Mouse (Mus musculus) c-Kit-positive CD71-negative TER-119-negative erythroid progenitor cells, embryonic 14.5 days (primary cell): Measurements from ENCODE around the gene Gpr156.
"Not testable (repeated sequence)": the region's sequence is repeated elsewhere in the genome, so short reads cannot be mapped to it uniquely, and the experiment has no call there.

Experiments
- DNase-seq: peaks from one replicate; pipeline ENCODE4 v3.0.0-alpha.2; 2013; ENCODE audit warnings: low read depth

Gene Gpr156

DNA sequence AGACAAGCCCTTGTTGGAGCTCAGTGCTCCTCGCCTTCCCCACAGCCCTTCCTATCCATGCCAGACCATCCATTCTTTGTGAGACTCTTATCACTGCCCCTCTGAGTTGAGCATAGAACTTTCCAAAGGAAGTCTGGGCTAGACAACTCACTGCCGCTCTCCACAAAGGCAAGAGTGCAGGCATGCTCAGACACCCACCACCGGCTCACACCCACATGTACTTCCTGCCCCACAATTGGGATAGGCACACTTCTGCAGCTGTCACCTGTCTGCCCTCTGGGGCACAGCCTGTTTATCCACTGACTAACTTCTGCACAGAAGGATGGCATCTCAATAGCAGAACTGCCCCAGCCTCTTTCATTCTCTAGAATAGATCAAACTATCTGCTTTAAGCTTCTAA is 86.2 kb downstream of the Gpr156 start:
- no peak for DNase-seq

DNA sequence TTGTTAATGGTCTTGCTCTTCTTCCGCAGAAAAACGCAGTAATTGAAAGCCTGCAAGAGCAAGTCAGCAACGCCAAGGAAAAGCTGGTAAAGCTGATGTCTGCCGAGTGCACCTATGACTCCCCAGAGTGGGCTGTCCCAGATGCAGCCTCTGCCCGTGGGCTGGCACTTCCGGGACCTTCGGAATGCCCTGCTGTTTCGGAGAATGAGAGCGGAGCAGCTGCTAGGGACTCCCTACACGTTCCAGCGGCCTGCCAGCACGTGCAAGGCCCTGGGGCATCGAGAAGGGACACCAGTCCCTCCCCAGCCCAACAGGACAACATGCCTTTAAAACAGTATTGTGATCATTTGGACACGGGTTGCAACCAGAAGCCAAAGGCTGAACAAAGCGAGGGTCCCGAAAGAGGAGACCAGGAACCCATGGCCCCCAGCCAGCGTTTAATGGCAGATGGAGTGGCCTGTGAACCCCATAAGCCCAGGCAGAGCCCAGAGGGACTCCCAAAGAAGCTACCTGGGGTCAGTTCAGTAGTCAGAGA is 88.3 kb downstream of the Gpr156 start:
- no peak for DNase-seq

GRCm38 (mm10) chr16:38005471-38005870 is 89.2 kb downstream of the Gpr156 start:
- no peak for DNase-seq

DNA sequence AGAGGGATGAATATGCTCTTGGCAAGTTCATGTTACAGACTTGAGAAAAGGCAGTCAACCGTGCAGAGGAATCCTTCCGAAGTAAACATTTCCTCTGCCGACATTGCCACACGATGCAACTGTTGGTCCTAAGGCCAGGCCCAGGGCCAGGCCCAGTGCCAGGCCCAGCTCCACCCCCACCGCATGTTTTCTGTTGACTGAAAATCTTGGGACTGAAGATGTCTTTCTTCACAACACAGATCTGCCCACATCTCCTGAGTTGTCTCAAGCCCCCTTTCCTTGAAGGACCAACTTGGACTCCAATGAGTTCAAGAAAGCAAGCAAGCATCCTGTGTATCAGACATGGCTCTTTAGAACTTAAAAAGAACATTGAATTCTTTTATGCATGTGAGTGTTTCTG is 92.1 kb downstream of the Gpr156 start:
- DNase-seq: no peak

DNA sequence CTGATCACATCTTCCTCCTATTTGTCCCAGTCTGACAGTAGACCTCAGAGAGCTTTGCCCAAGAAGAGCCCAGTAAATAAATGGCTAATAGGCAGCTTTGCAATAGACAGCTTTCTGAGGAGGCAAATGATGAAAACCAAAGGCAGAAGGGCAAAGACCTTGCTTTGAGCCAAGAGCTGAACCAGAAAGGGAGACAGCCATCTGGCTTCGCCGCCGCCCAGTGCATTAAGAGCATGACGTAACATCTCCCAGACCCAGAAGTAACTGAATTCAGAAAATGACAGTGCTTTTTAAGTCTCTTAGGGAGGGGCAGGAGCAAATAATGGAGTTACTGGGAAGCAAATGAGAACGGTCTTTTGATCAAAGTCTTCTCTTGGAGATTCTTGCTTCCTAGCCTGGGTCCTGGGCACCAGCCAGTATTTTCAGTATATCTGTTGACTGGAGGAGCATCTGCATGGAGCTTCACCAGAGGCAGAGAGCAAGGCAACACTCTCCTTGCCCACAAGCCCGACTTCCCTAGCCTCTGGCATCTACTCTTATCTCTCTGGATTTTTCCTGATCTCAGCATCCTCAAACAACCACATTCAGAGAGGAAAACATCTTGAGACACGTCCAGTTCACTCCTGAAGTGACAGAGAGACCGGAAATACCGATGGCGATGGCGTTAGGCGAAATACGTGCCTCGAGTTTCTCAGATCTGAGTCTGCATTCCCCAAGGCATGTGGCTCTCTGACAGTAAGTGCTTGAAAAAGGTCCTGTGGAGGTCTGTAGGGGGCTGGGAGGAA is 92.9 kb downstream of the Gpr156 start:
- DNase-seq: no peak

DNA sequence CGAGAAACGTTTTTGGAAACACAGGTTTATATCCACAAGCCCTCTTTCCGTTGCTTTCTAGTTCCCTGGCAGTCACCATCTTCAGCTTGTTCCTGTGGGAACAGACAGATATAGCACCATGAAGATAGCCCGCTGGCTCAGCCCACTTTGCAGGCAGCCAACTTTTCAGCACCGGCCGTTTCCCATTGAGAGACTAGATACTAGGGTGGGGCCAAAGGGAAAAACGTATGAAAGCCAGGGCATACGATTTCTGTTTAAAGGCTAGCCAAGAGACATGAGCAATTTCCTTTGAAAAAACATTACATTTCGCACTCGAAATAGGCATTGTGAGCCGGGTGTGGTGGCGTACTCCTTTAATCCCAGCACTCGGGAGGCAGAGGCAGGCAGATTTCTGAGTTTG is 95.2 kb downstream of the Gpr156 start:
- no peak for DNase-seq

GRCm38 (mm10) chr16:38012382-38012781 is 96.1 kb downstream of the Gpr156 start:
- no peak for DNase-seq

- DNase-seq: no peak
Observed at GRCm38 (mm10) chr16:38012891-38013290, 96.6 kb downstream of the Gpr156 start.

DNA sequence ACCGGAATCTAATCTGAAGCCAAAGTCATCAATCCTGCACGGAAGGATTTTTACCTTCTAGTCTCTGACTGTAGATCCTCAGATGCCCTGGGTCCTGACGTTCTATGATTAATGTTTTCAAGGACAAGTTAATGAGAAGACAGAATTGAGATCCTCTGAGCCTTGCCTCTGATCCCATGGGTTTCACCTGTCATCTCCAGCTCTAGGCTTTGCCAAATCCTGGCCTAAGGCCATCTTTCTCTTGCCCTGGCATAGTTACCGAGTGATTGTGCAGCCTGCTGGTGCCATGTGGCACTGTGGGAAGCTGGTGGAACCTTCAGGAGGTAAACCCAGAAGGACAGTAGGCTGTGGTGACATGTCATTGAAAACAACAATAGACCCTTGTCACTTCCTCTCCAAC is 98.7 kb downstream of the Gpr156 start:
- no peak for DNase-seq

DNA sequence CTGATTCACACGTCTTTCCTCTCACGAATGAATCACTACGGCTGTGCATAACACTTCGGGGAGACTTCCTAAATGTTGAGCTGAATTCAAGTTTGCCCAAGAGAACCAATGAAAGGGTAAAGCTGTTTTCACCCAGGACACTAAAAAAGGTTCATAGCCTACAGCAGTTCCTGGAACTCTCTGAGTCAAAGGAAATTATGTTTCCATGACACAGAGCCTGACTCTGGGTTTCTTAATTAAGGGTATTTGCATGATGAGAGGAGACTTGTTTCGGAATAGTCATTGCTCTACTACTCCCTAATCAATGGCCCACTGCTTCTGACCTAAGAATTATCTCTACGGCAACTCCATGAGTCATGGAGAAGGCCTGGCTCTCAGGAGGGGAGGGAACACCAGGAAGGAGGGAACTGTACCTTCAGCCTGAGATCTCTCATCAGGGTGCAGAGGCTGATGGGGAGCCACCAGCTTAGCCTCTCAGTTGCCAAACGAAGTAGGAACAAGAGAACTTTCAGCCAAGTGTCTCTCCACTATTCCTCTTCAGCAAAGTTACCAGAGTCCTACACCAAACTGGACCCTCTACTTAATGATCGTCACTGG is 100.7 kb downstream of the Gpr156 start:
- no peak for DNase-seq

DNA sequence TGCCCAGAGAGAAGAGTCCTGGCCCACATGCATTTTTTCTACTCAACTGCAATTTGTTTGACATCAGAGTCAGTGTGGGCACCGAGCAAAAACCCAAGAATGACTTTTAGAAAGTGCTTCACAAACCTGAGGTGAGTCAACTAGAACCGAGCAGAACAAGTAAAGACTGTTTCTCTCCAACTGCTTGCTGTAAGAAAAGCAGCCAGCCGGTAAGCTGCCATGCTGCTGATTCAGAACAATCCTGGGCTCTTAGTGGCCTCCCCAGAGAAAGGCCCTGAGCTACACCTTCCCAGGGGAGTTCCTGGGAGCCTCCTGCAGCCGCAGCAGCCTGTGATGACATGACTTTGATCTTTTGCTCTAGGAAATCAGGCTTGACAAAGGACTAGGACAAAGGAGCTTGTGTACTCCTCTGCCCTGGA is 101.7 kb downstream of the Gpr156 start:
- DNase-seq: no peak

DNA sequence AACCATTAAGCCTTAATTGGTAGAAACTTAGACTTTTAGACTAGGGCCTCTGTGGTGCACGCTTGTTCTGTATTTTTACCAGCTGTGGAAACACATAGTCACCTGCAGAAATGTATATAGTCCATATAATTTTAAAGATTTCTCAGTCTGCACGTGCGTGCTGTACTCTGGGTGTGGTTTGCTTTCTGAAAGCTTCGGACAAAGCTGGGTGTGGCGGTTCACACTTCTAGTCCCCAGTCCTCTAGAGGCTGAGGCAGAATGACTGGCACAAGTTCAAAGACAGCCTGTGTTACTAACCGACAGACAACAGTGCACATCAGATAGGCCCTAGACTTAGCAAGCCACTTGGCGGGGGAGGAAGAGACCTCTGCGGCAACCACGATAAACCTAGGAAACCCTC is 116.3 kb downstream of the Gpr156 start:
- no peak for DNase-seq

DNA sequence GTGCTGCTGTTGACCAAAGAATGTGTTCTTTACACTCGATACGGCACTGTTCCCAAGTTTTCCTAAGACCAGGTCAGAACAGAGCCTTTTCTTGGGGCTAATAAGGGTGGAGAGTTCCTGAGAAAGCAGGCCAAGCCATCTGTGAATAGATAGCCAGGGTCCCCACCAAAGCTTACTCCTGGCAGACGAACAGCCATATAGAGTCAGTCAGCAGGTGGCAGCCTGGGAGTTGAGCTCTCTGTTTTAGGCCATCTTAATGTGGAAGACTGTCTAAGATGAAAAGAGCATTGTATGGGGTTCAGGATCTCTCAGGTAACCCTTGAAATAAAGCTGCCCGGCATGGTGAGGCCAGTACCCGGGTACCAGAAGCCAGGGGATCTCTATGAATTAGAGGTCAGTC is 116.8 kb downstream of the Gpr156 start:
- no peak for DNase-seq

DNA sequence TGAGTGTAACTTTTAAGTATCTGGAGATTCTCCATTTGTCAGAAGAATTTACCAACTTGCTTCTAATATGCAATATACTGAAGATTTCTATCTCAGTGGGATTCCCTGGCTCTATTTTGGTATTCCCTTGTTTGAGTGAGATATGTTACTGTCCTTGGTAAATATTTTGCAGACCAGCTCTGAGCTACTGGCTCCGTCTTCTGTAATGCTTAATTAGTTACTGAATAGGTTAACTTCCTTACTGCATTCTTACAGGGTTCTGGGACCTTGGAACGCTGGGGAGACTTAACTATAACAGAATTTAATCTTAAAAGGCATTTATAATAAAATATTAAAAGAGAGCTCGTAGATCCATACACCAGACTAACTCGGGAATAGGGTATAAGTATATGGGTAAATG is 121.8 kb downstream of the Gpr156 start:
- DNase-seq: not testable (repeated sequence)

DNA sequence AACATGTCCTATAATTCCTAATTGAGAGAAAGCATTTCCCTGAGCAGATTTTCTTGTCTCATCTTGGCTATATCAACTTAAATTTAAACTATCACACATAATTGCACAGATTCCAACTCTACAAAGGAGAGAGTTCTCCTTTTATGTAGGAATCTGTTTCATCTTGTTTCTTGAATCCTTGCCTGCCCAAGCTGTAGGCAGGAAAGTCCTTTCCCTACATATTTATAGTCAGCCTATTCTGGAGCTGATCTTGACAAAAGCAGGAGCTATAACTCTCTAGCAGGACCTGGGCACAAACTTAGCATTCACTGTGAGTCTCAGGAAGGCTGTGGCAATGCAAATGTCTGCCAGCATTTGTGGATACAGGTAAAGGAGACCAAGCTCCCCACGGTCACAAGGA is 125.9 kb downstream of the Gpr156 start:
- no peak for DNase-seq

- no peak for DNase-seq
Observed at GRCm38 (mm10) chr16:38044551-38044950, 128.3 kb downstream of the Gpr156 start.

GRCm38 (mm10) chr16:38047781-38048558 is 131.7 kb downstream of the Gpr156 start:
- DNase-seq: no peak
